Mouse (Mus musculus): ENCODE data around the gene Gm20716. TPM values are rescaled to one million over a fixed set of nuclear protein-coding genes. Genes with fewer than 3 reads are reported as not detected.
A peak's percentile ranks its signal among the peaks of the same experiment; 100 is the strongest.
"Not testable (repeated sequence)": the region's sequence is repeated elsewhere in the genome, so short reads cannot be mapped to it uniquely, and the experiment has no call there.

Gm20716 gene
- total RNA-seq, 2 experiments from 2014 or later, result 34.4 to 43.4 TPM

DNA sequence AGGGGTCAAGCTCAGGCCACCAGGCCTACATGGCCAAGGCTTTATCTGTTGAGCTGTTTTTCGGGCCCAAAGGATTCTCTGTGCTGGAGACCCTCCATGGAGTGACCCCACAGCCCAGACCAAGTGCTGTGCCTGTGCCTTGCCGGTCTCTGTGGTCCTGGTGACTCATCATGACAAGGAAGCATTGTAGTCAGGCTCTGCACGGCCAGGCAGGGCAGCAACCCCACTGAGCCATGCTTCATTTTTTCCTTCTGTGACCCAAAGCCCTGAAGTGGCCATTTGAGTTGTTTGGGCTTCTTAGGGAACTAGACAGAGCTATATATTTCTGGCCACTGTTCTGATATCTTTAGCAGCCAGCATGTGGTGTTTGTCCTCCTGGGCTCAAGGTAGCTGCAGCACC, 62.4 kb downstream of the Gm20716 start:
- DNase-seq (ENCODE audit: low spot score in 2 of 2), result no peak

DNA sequence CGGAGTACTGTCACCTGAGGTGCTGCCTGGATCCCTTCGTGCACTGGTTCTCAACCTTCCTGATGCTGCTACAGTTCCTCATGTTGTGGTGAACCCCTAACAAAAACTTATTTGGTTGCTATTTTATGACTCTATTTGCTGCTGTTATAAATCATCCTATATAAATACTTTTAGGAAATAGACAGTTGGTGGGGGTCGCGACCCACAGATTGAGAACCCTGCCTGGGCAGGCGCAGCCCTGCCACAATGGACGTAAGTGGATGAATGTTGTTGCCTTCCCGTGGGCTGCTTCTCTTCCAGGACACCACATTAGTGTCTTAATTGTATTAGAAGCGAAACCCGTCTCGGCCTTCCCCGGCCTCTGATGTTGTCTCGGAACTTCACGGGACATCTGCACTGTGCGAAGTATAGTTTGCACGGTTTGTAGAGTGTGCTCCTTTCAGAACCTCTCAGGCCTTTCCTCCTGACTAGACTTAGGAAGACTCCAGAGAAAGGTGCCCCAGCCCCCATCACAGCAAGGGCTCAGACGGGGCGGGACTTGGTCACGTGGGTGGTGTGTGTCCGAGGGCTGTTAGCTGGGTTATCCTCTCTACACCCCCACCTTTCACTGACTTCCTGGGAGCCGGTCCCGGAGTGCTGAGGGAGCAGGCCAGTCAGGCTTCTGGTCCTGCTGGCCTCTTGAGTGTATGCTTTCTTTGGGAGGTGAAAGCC, 63.3 kb downstream of the Gm20716 start:
- no peak for DNase-seq (ENCODE audit: low spot score in 2 of 2)

DNA sequence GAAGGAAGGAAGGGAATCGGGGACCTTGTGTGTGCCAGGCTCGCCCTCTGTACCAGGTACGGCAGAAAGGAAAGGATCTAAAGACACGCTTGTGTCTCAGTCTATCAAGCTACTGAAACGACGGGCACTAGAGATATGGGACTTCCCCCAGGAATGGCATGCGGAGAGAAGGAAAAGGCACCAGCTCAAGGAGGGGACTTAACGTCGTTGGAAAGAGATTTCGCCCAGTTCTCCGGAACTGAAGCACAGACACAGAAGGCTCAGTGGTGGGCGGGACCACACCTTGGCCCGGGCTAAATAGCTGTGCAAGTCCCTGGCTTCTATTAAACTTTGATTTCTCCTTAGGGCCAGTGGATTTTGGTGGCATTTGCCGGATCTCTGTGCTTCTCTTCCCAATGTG, 68.2 kb downstream of the Gm20716 start:
- DNase-seq (ENCODE audit: low spot score in 2 of 2), result no peak

DNA sequence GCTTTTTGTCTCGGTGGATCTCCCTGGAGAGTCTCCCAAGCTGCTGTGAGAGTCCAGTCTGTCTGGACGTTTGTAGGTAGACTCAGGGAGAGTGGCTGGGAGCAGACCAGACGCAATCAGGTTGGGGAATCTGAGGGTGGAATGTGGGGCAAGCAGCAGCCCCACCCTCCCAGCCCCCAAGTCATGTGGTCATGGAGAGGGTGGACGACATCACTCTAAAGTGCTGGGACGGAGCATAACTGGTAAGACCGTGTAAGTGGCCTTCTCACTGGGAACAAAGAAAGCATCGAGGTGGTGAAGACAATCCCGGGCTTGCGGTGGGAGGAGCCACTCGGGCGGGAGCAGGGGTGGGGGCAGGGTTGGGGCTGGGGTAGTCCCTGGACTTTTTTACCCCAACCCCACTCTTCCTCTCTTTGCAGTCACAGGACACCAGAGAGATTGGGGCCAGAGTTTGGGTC, 68.6 kb downstream of the Gm20716 start:
- no peak for DNase-seq (ENCODE audit: low spot score in 2 of 2)

DNA sequence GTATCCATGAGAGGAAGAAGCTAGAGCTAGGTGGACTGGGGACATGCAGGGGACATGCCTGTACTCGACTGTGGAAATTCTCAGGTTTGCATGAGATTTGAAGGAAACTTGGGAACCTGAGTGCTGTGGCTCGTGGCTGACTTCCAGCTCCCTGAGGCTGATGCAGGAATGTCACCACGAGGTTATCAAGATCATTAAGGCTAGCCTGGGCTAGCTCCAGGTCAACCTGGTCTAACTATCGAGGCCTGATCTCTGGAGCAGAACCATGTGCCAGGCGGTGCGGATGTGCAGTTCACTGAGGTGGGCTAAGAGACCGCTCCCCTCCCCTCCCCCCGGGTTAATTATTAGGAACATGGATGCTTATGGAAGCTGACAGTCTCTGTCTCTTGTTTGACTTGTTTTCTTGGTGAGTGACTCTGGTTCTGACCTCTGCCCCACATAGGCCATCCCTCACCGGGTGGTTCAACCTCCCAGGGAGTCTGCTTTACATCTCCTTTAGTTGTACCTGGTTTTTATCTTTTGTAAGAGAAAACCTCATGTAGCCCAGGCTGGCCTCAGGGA, 69.7 kb downstream of the Gm20716 start:
- no peak for DNase-seq (ENCODE audit: low spot score in 2 of 2)

DNA sequence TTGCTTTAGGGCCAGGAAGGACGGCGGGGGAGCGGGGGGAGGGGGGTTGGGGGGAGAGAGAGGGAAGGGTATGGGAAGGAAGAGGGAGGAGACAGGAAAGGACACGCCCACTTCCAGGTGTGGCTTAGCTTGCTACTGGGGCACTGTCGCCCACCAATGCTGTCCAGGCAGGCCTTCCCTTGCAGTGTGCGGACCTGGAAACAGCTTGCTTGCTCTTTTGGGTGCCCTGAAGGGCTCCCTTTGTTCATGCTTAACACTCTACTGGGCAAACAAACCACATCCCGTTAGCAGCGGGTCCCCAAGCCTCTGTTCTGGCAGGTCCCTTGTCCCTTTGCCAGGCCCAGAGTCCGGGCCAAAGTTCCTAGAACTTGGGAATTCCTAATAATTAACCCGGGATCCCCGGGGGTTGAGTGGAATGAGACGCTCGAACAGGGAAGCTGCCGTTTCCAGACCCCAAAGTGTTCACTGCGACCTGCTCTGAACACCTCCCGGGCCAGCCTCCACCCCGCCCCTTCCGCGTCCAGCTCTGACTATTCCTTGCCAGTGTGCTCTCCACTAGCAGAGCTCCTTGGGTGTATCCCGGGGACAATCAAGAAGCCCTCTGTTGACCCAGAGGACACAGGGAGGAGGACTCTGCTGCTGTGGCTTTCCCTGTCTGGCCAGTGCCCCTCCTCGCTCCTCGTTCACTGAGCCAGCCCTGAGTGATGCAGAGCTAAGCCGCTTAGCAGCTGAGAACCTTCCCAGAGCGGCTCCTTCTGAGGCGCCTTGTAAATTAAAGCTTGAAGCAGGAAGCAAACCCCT, 71.1 kb downstream of the Gm20716 start:
- no peak for DNase-seq (ENCODE audit: low spot score in 2 of 2)

DNA sequence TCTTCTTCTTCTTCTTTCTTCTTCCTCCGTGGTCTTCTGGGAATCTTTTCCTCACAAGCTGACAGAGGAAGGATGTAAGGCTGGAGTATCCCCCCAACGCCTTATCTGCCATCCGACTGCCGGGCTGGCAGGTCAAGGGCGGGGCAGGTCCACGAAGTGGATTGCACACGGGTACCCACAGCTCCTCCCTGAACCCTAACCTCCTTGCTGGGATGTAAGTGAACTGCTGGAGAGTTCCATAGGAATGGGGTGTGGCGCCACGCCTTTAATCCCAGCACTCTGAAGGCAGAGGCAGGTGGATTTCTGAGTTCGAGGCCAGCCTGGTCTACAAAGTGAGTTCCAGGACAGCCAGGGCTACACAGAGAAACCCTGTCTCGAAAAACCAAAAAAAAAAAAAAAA, 72.2 kb downstream of the Gm20716 start:
- DNase-seq (ENCODE audit: low spot score in 2 of 2), result not testable (repeated sequence)

DNA sequence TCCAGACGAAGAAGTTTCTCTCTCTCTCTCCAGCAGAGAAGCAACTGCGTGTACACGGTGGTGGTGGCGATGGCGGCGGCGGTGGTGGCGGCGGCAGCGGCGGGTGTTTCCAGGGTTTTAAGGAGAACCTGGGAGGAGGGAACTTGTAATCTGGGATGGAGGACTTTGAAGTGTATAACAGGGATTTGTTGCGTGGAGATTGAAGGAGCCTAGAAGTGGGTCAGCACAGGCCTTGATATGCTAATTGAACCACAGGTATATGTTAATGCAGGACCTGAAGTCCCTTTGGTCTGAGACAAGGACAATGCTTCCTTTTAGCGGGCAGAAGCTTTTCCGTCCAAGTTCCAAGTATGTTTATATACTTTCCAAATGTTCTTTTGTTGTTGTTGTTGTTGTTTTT, 73.8 kb downstream of the Gm20716 start:
- no peak for DNase-seq (ENCODE audit: low spot score in 2 of 2)

DNA sequence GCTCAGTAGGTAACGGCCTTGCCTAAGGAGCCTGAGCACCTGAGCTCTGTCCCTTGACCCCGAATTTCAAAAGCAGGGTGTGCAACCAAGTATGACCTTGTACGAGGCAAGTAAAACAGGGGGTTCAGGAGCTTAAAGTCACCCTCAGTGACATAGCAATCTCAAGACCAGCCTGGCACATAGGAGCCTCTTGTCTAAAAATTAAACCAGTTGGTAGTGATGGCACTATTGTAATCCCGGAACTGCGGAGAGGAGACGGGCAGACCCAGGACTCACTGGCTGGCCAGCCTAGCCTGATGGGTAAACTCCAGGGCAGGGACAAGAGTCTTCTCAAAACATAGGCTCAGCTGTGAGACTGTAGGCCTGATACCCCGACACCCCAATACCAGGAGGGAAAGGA, 74.5 kb downstream of the Gm20716 start:
- no peak for DNase-seq (ENCODE audit: low spot score in 2 of 2)

DNA sequence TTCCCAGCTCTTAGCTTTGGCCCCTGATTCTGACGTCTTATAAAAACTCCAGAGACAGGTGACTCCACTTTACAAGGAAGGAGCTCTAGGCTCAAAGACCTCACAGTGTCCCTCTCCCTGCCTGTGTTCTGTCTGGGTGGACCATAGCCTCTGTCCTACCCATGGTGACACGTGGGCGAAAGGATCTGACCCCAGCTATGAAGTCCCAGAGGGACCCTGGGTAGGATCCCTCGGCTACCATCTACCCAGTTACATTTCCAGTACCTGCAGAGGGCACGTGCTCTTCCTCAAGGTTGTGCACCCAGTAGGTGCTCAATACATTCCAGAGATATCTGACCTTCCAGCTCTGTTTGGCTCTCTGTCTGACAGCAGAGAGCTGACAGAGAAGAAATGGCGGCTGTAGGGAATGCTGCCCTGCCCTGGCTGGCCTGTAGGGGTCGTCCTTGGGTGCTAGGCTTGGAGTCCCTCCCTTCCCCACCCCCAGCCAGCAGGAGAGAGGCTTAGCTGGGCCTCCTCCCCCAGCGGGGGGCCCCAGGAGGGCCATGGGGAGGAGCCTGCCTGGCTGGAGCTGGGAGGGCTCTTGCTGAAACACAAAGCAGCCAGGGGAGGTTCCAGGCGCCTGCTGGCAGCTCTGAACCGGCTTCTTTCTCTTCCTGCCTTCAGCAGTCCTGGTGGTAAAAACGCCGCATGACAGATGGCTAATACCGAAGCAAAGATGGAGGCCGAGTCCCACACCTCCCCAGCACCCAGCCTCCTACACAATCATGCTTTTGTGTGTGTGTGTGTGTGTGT, 75.9 kb downstream of the Gm20716 start:
- DNase-seq (ENCODE audit: low spot score in 2 of 2), result peak; percentile 68 to 86

DNA sequence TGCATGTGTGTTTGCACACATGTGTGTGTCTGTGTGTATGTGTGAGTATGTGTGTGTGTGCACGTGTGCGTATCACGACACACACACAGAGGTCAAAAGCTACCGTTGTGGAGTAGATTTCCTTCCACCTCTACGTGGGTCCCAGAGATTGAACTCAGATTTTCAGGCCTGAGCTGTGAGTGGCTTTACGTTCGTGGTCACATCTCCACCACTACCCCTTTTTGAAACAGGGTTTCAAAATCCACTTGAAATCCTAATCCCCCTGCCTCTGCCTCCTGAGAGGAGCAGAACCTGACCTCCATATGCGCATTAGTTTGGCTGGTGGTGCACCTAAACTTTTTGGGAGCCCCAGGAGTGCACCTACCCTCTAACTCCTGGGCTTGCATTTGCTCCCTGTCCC, 80.9 kb downstream of the Gm20716 start:
- no peak for DNase-seq (ENCODE audit: low spot score in 2 of 2)

DNA sequence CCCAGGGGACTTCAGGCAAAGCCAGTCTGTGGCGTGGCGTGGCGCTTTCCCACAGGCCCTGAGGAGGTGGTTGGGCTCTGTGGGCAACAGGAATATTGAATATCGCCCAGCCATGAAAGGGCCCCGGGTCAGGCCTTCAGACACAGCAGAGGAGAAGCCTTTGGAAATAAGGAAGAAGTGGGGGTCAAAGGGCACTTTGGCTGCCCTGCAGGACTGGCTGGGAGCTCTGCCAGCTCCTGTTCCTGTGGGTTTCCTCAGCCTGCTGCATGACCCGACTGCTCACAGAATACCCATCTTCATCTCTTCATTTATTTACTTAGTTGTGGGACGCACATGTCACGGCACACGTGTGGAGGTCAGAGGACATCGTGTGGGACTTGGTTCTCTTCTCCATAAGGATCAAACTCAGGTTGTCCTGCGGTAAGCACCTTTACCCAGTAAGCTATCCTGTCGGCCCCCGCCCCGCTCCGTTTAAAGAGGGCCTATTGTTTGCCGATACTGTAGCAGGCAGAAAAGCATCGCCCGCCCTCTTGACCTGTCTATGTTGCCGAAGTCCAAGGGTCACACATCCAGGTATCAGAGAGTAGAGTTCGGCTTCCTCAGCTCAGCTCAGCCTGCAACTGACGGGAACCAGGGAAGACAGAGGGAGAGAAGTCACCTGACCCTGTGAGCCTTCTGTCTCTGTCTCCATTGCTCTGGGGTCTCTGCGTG, 82.3 kb downstream of the Gm20716 start:
- DNase-seq (ENCODE audit: low spot score in 2 of 2), result no peak

DNA sequence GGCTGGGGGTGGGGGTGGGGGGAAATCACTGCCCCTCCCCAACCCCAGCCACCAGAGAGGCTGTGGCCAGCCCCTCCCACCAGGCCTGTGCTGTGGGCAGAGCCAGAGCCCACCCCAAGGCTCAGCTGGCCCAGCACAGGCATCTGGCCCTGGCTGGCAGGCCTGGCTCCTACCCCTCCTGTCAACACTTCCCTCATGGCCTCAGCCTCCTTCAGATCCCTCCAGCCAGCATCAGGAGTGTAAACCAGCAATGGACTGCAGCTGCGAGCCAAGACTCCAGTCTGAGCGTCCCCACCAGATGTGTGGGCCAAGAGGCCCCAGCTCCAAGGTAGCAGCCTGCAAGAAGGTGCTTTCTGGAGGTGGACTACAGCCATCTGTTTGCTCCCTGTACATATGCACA, 84.7 kb downstream of the Gm20716 start:
- no peak for DNase-seq (ENCODE audit: low spot score in 2 of 2)

DNA sequence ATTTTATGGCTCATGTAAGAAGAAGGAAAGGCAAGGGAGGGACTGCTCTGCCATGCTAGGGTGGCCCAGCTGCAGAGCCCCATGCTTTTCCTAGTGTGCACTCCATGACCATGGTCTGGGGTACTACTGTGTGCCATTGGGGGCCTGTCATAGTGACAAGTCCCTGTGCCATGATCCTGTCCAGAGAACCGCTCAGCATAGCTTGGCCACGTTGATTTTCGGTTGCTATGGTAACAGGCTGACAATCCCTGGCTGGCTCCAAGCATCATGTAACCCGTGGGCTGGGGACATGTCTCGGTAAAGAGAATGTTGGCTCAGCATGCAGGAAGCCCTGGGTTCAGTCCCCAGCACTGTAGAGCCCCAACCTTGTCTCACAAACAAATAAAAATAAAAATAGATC, 86.4 kb downstream of the Gm20716 start:
- DNase-seq (ENCODE audit: low spot score in 2 of 2), result no peak

DNA sequence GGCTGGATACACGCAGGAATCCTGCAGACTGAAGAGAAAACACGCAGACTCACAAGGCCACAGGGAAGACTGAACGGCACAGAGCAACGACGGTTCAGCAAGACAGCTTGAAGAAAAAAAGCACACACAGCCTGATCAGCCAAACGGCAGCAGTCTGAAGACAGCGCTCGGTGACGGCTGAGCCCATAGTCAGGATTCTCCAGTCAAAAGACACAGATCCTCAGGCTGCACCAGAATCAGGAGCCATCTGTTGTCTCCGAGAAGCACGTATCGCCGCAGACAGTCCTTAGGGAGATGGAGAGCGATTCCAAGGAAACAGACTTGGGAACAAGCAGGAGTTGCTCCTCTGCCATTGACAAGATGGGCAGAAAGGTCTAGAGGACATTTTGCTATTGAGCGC, 93.0 kb downstream of the Gm20716 start:
- DNase-seq (ENCODE audit: low spot score in 2 of 2), result no peak

Small RNA genes within 50 kb of the gene (microRNA-seq; reads per million reads assigned to microRNA genes)
- gene Gm24561, result not detected

Other genes starting within 250 kb of the Gm20716 start
- 1 to 10 TPM; 5.2 to 5.4 TPM for gene Ripor3, start 219.7 kb downstream of the Gm20716 start, total RNA-seq (2021)
- 1 to 10 TPM; 2.7 to 9.6 TPM for gene Pard6b, start 149.4 kb downstream of the Gm20716 start, total RNA-seq (2021)
- 10 to 100 TPM; 81.3 to 94.6 TPM for gene Adnp, start 23.3 kb downstream of the Gm20716 start, total RNA-seq (2021)
- 100 to 1,000 TPM in 1 of 2 experiments, 10 to 100 TPM in 1; 93.0 to 109 TPM for gene Dpm1, start 227 bp upstream of the Gm20716 start, total RNA-seq (2021)
- 10 to 100 TPM; 13.4 to 13.6 TPM for gene Mocs3, start 258 bp upstream of the Gm20716 start, total RNA-seq (2021)
- gene Kcng1, start 51.4 kb upstream of the Gm20716 start, total RNA-seq (2021), result under 1 TPM; 0.25 to 0.48 TPM